Mouse (Mus musculus): ENCODE measurements around the gene Ecd. TPM values are rescaled to one million over a fixed set of nuclear protein-coding genes. Genes with fewer than 3 reads are reported as not detected.
A peak's percentile ranks its signal among the peaks of the same experiment; 100 is the strongest.

Gene Ecd
- polyA plus RNA-seq, 1 experiment from 2014 or later: 25.3 TPM

DNA sequence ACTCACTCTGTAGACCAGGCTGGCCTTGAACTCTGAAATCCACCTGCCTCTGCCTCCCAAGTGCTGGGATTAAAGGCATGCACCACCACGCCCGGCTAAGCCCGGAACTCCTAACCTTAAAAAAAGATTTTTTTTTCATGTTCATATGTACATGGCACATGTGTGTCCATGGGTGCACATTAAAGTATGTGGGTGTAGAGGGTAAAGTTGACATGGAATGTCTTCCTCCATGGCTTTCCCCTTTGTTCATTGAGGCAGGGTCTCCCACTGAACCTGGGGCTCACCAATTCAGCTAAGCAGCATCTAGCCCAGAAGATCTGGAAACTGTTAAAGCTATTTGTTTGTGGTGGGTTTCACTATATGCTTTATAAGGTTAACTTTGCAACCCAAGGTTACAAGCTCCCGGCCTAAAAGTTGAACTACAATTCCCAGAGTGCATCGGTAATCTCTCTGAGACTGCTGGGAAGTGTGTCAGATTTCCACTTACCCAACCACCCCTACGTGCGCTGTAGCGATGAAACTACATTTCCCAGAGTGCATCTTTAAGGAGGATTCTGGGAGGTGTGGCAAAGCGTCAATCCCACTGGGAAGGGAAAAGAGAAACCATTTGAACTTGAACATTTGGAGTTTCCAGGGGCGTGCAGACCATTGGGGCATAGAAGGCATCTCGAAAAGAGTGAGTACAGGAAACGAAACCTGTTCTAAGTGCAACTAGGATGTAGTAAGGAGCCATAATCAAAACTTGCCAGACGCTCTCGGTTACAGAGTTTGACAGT is 53.6 kb downstream of the Ecd start, which contains the start of gene Nudt13:
TSS of gene Nudt13 (plus strand) at position 581 of the 776 bp plus-strand sequence.
- Histone ChIP-seq H3K27ac (peak within 1 kb of the TSS; percentile 37; the same call in 1 of the 2 replicates), H3K79me2 (ENCODE audit: inconsistent target) (peaks cover 42% of the 10 kb centered on the region), H3K36me3 (ENCODE audit: inconsistent target) (no peaks in the 10 kb centered on the region), H3K4me3 (ENCODE audit: inconsistent target) (peak within 1 kb of the TSS; percentile 69)
- 21% methylated on average over 14 of the region's 14 CpGs for WGBS (ENCODE audit: missing documents)

DNA sequence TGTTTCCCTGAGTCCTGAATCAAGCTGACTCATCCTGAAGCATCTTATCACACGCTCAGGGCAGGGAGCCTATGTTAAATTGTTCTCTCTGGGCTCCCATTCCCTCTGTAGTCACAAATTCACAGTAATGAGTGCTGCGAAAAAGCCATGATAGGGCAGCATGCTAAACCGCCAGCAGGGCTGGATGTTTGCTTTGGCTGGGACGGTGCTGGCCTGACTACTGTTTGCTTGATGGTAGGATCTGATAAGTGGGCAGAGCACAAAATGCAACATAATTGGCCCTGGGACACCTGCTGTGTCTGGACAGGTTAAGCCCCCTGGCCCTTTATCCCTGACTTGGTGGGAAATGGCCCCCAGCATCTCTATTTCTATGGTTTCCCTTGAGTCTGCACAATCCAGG is 56.5 kb downstream of the Ecd start:
- WGBS (ENCODE audit: missing documents): 97% methylated on average over 4 of the region's 4 CpGs
- no peaks in the 10 kb centered on the region for H3K36me3 ChIP-seq (ENCODE audit: inconsistent target)
- no peak overlapping the region for H3K27ac ChIP-seq
- peaks cover 18% of the 10 kb centered on the region for H3K79me2 ChIP-seq (ENCODE audit: inconsistent target)
- H3K4me3 ChIP-seq (ENCODE audit: inconsistent target): no peak overlapping the region

Other genes starting within 250 kb of the Ecd start
- 1.5 to 4.8 TPM (median 4.1 TPM) in 3 replicates for gene Saysd1, start 209.6 kb downstream of the Ecd start, polyA plus RNA-seq (2018)
- 0.04 to 0.30 TPM (median 0.16 TPM) in 3 replicates for gene Kcnk5, start 166.3 kb downstream of the Ecd start, polyA plus RNA-seq (2018)
- gene Kcnk16, start 78.9 kb downstream of the Ecd start, polyA plus RNA-seq (2018): not detected in 3 replicates
- 14.1 to 21.2 TPM (median 17.6 TPM) in 3 replicates for gene Nudt13, start 53.4 kb downstream of the Ecd start, polyA plus RNA-seq (2018)
- gene Fam149b, start within 50 bp of the Ecd start, polyA plus RNA-seq (2018): 17.1 to 22.7 TPM (median 22.6 TPM) in 3 replicates
- 18.9 to 48.0 TPM (median 43.5 TPM) in 3 replicates for gene Dnajc9, start 40.8 kb upstream of the Ecd start, polyA plus RNA-seq (2018)
- 11.6 to 27.2 TPM (median 18.7 TPM) in 3 replicates for gene Mrps16, start 45.5 kb upstream of the Ecd start, polyA plus RNA-seq (2018)
- not detected in 3 replicates for gene Cfap70, start 104.1 kb upstream of the Ecd start, polyA plus RNA-seq (2018)
- gene Anxa7, start 132.0 kb upstream of the Ecd start, polyA plus RNA-seq (2018): 105 to 128 TPM (median 106 TPM) in 3 replicates
- 0.57 TPM in 1 of 3 replicates, not detected in the others for gene Mss51, start 148.8 kb upstream of the Ecd start, polyA plus RNA-seq (2018)
- 39.2 to 44.9 TPM (median 43.1 TPM) in 3 replicates for gene Ppp3cb, start 198.5 kb upstream of the Ecd start, polyA plus RNA-seq (2018)